Mouse (Mus musculus) embryonic facial prominence, embryonic 14.5 days (tissue): ENCODE results near the gene Homez. TPM values are rescaled to one million over a fixed set of nuclear protein-coding genes. Genes with fewer than 3 reads are reported as not detected.

Experiments
- ATAC-seq: fragments of 200-750 bp; cut with Nextera tagmentation; 2 replicates; pipeline ENCODE4 v1.8.0; 2017; ENCODE audit warnings: low read depth, moderate number of reproducible peaks, moderate TSS enrichment
- DNase-seq: peaks from one replicate; pipeline ENCODE4 v3.0.0-alpha.2; 2015; ENCODE audit warnings: low spot score
- H3K27ac ChIP-seq: fragments of 300-500 bp; sonication (generic); replicated peaks from 2 replicates; pipeline ENCODE4 v1.5.1; 2014; ENCODE audit warnings: low read depth, mild to moderate bottlenecking, low read length, moderate library complexity
- H3K27me3 ChIP-seq: fragments of 300-500 bp; sonication (generic); replicated peaks from 2 replicates; pipeline ENCODE4 v1.6.1; 2014; ENCODE audit warnings: low read length; ENCODE audit not compliant: control insufficient read depth, insufficient read depth
- H3K36me3 ChIP-seq: fragments of 300-500 bp; sonication (generic); 2 replicates; pipeline ENCODE4 v1.6.1; 2014; ENCODE audit warnings: low read length, mixed read lengths; ENCODE audit not compliant: control insufficient read depth, insufficient read depth
- H3K4me1 ChIP-seq: fragments of 300-500 bp; sonication (generic); 2 replicates; pipeline ENCODE4 v1.6.1; 2014; ENCODE audit warnings: antibody characterized with exemption, low read length; ENCODE audit not compliant: control insufficient read depth, insufficient read depth
- H3K4me2 ChIP-seq: fragments of 300-500 bp; sonication (generic); 2 replicates; pipeline ENCODE4 v1.6.1; 2014; ENCODE audit warnings: low read depth, mild to moderate bottlenecking, low read length, moderate library complexity, mixed read lengths
- H3K4me3 ChIP-seq: fragments of 300-500 bp; sonication (generic); 2 replicates; pipeline ENCODE4 v1.5.1; 2014; ENCODE audit warnings: low read depth, mild to moderate bottlenecking, low read length
- H3K9ac ChIP-seq: fragments of 300-500 bp; sonication (generic); 2 replicates; pipeline ENCODE4 v1.6.1; 2014; ENCODE audit warnings: low read depth, mild to moderate bottlenecking, low read length, moderate library complexity, mixed read lengths
- H3K9me3 ChIP-seq: fragments of 300-500 bp; sonication (generic); 2 replicates; pipeline ENCODE4 v1.6.1; 2016; ENCODE audit warnings: low read length; ENCODE audit not compliant: control insufficient read depth
- WGBS: fragments of 180-500 bp; shearing (Covaris S2); extraction: QIAGEN DNeasy Blood & Tissue Kit; methylation state at CpG from one replicate; pipeline ENCODE4 v1.1.7; 2014; 5-methylcytosine and 5-hydroxymethylcytosine counted together
- polyA plus RNA-seq: library from polyadenylated mRNA; unstranded; fragments of >200 nt; fragmentation: Nextera tagmentation; extraction: Ambion mirVana; gene quantifications from 2 replicates; pipeline ENCODE4 v1.2.1, GENCODE M21; 2014

Gene Homez
- polyA plus RNA-seq, 1 experiment from 2014 or later: 9.1 TPM

DNA sequence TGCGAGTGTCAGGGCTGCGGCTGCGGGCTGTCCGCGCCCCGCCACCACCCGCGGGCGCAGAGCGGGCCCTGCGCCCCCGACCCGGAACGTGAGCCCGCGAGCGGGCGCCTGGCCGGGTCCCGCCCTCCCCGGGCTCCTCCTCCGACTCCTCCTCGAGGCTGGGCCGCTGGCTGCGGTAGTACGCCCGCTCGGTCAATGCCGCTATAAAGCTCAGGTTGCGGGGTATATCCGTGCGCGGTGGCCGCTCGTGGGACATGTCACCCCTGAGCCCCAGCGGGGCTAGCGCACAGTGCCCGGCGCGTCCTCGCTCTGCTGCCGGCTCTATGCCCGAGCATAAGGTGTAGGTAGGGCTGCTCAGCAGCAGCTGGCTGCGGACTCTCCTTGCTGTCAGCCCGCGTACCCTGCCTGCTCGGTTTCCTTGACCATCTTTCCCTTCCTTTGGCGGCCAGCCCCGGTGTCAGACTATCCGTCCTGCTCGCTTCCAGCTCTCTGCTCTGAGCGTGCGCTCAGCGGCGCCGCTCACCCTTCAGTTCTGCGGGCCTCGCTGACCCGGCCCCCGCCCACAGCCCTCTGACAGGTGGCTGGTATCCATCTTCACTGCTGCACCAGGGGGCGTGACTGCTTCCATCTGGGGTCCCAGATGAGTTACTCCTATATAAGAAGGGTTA is 6.4 kb upstream of the Homez start, which contains the start of gene Ppp1r3e:
Ppp1r3e (minus strand) TSS at position 503 of the 668 bp plus-strand sequence.
- Histone ChIP-seq H3K4me3 (peak within 1 kb of the TSS; percentile 75), H3K27ac (peak within 1 kb of the TSS; percentile 75), H3K9me3 (no peaks in the 10 kb centered on the region), H3K27me3 (peaks cover 28% of the 10 kb centered on the region), H3K4me2 (peak within 1 kb of the TSS; percentile 87), H3K9ac (peak within 1 kb of the TSS; percentile 75), H3K4me1 (peaks cover 5% of the 10 kb centered on the region; the same call in 1 of the 2 replicates), H3K36me3 (no peaks in the 10 kb centered on the region)
- DNase-seq (peak; percentile 67), ATAC-seq (peak; percentile 87)
- WGBS: 0% methylated on average over 37 of the region's 61 CpGs

DNA sequence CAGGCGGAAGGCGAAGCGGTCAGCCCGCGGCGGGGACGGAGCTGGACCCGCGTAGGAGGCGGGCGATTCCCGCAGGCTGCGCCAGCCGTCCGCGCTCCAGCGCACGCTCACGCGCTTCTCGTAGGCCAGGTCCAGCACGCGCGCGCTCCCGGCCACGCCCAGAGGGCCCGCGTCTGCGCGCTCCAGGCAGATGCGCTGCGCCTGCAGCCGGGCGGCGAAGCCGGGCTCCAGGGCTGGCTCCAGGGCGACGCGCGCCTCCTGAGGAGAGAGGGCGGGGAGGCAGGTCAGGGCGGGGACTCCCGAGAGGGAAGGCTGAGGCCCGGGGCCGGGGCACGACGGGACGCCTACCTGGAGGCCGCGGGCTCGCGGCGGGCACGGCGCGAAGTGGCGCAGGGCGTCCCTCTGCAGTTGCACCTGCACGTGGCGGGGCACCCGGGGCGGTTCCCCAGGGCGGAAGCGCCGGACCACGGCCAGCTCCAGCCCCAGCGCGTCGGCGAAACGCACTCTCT is 5.8 kb upstream of the Homez start:
- Histone ChIP-seq H3K4me2 (peak overlapping the region; percentile 87), H3K4me1 (peaks cover 5% of the 10 kb centered on the region; the same call in 1 of the 2 replicates), H3K36me3 (no peaks in the 10 kb centered on the region), H3K9ac (peak overlapping the region; percentile 75), H3K9me3 (no peaks in the 10 kb centered on the region), H3K4me3 (peak overlapping the region; percentile 75), H3K27me3 (peaks cover 28% of the 10 kb centered on the region), H3K27ac (peak overlapping the region; percentile 75)
- ATAC-seq (peak; percentile 94), DNase-seq (peak; percentile 93)
- WGBS: 0% methylated on average over 30 of the region's 72 CpGs

DNA sequence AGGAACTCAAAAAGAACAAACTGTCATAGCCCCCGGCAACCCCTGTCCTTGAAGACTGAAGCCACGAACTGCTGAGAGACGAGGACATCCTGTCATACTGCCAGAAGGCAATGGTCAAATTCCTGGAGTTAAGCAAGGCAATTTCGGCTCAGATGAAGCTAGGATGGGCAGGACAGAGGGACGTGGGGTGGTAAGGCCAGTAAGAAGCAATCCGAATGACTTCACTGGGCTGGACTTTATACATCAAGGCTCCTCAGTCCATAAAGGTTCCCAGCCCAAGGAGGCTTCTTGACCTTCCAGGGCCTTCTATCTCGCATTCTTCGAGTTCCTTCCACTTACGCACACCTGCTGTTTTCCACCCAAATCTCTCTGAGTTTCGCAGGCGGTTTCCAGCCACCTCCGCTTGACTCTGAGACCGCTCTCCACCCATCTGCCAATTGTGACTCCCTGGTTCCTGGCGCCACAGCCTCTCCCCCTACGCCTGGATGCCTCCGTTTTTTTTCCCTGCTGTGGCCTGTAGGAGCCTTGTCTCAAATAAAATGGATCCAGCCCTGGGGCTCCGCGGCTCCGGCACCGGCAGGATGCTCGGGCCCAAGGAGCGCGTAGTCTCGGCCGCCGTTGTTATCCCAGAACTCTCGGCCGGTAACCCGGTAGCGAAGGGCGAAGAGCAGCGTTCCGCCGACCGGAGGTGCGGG is 5.2 kb upstream of the Homez start:
- peak; percentile 64 for ATAC-seq
- Histone ChIP-seq H3K27me3 (peaks cover 28% of the 10 kb centered on the region), H3K4me2 (peak overlapping the region; percentile 87), H3K4me3 (peak overlapping the region; percentile 75), H3K9me3 (no peaks in the 10 kb centered on the region), H3K4me1 (peaks cover 5% of the 10 kb centered on the region; the same call in 1 of the 2 replicates), H3K27ac (peak overlapping the region; percentile 75; the same call in 1 of the 2 replicates), H3K36me3 (no peaks in the 10 kb centered on the region), H3K9ac (peak overlapping the region; percentile 75)
- 2% methylated on average over 36 of the region's 36 CpGs for WGBS
- peak; percentile 47 for DNase-seq

DNA sequence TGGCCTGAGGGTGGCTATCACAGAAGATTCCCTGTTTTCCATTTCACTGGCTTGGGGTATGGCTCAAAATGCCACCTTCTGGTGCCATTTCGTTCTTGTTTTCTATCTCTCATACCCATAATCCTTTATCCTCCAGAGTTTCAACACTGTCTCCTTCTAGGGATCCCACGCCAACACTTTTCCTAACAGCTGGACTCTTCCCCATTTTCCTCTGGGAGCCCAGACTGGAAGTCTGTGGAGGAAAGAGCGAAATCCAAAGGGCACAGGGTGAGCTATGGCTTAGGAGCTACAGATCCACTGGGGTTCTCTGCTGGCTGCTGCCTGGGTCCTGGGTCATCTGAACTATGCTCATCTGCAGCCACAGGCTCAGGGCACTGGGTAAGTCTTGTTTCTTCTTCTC is 3.4 kb upstream of the Homez start:
- H3K4me3 ChIP-seq: no peak overlapping the region
- no peak overlapping the region for H3K27ac ChIP-seq
- H3K4me1 ChIP-seq: peaks cover 5% of the 10 kb centered on the region; the same call in 1 of the 2 replicates
- peaks cover 28% of the 10 kb centered on the region for H3K27me3 ChIP-seq
- no peak overlapping the region for H3K9ac ChIP-seq
- H3K9me3 ChIP-seq: no peaks in the 10 kb centered on the region
- no peak overlapping the region for H3K4me2 ChIP-seq
- no peaks in the 10 kb centered on the region for H3K36me3 ChIP-seq
- no peak for ATAC-seq
- 85% methylated on average over 3 of the region's 3 CpGs for WGBS
- DNase-seq: no peak

DNA sequence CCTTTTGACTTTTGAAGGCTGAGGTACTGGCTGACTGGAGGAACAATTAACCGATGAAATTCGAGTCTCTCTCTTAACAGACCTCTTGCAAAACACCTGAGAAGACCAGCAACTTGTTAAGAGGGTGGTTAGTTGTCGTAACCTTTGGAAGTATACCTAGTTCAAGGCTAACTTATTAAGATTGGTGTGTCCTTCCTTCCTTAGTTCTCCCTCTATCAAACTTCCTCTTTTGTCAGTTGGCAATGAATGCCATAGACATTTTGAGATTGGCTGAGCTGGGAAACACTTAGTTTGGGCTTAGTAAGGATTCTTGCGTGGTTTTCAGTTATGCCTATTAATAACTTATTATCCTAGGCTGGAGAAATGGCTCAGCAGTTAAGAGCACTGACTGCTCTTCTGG is 2.7 kb downstream of the Homez start:
- H3K36me3 ChIP-seq: no peaks in the 10 kb centered on the region
- no peaks in the 10 kb centered on the region for H3K4me1 ChIP-seq
- no peak for DNase-seq
- H3K9ac ChIP-seq: no peak overlapping the region
- no peak for ATAC-seq
- H3K9me3 ChIP-seq: no peaks in the 10 kb centered on the region
- no peak overlapping the region for H3K4me2 ChIP-seq
- H3K4me3 ChIP-seq: no peak overlapping the region
- WGBS: 82% methylated on average over 4 of the region's 4 CpGs
- H3K27ac ChIP-seq: no peak overlapping the region
- no peaks in the 10 kb centered on the region for H3K27me3 ChIP-seq

DNA sequence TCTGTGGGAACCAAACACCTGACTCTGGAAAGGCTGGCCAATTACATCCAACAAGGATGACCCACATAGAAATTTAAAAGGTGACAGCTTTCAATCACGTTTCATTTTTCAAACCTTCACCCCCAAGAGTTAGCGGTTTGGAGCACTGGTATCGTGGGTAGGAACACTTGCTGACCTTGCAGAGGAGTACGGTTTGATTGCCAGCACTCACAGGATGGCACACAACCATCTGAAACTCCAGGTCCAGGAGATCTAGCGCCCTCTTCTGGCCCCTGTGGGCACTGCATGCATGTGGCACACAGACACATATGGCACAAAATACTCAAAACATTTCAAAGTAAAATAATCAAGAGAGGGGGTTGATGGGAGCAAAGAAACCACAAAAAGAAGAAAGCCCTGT is 3.8 kb downstream of the Homez start:
- Histone ChIP-seq H3K36me3 (no peaks in the 10 kb centered on the region), H3K27me3 (no peaks in the 10 kb centered on the region), H3K27ac (no peak overlapping the region), H3K4me2 (no peak overlapping the region), H3K9me3 (no peaks in the 10 kb centered on the region), H3K4me3 (no peak overlapping the region), H3K9ac (no peak overlapping the region), H3K4me1 (no peaks in the 10 kb centered on the region)
- DNase-seq: no peak
- ATAC-seq: no peak
- WGBS: 55% methylated on average over 5 of the region's 5 CpGs

DNA sequence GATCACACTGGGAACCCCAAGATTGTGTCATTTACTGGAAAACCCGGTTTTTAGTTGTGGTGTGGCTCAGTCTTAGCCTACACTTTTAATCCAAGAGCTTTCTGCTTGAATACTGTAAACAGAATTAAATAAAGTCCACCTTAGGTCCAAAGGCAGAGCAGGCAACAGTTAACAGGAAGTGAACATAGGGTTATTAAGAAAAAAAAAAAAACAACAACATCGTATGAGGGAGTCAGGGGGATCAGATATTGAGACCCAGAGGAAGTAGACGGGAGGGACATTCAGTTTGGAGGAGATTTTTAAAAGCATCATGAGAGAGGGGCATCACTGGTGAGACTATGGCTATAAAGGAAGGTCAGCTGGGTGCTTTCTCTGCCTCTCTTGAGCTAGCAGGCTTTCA is 4.5 kb downstream of the Homez start:
- ATAC-seq (no peak), DNase-seq (no peak)
- Histone ChIP-seq H3K9me3 (no peaks in the 10 kb centered on the region), H3K4me2 (no peak overlapping the region), H3K27me3 (no peaks in the 10 kb centered on the region), H3K4me3 (no peak overlapping the region), H3K27ac (no peak overlapping the region), H3K9ac (no peak overlapping the region), H3K4me1 (no peaks in the 10 kb centered on the region), H3K36me3 (no peaks in the 10 kb centered on the region)
- WGBS: 47% methylated on average over 3 of the region's 3 CpGs

DNA sequence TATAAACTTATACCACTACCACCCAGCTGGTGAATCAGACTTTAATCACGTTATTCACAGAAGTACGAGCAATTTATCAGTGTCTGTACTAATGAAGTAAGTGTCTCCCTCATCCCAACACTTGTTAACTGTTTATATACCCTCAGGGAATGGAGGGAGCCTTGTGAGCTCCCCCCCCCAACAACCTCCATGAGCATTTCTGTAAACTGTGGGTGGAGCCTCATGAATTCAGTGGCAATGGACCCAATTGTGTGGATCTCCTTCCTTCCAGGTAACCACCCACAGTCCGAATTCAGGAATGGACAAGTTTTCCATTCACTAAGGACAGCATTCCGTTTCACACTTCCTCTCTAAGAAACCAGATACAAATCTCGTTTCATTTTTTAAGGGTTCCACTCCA is 5.1 kb downstream of the Homez start:
- no peak for DNase-seq
- Histone ChIP-seq H3K4me2 (no peak overlapping the region), H3K27ac (no peak overlapping the region), H3K9ac (no peak overlapping the region), H3K4me1 (no peaks in the 10 kb centered on the region), H3K36me3 (no peaks in the 10 kb centered on the region), H3K9me3 (no peaks in the 10 kb centered on the region), H3K27me3 (no peaks in the 10 kb centered on the region), H3K4me3 (no peak overlapping the region)
- 74% methylated on average over 5 of the region's 5 CpGs for WGBS
- ATAC-seq: no peak
